Mouse (Mus musculus) cerebellum, adult 2 months (tissue): ENCODE measurements around the gene Cacng8. TPM values are rescaled to one million over a fixed set of nuclear protein-coding genes. Genes with fewer than 3 reads are reported as not detected.
A peak's percentile ranks its signal among the peaks of the same experiment; 100 is the strongest.

ENCODE experiments used
- DNase-seq, 2 experiments: peaks; one replicate each; pipeline ENCODE4 v3.0.0; 2021
- H3K27ac ChIP-seq: fragments of 200-500 bp; 2 replicates; pipeline ENCODE4 v1.5.1; 2012; ENCODE audit warnings: low read length, control low read depth, inconsistent platforms; ENCODE audit not compliant: insufficient read depth
- H3K27me3 ChIP-seq: fragments of 200-500 bp; 2 replicates; pipeline ENCODE4 v1.6.1; 2012; ENCODE audit warnings: inconsistent platforms, mild to moderate bottlenecking, low read length, moderate library complexity; ENCODE audit not compliant: control insufficient read depth, insufficient read depth
- H3K4me1 ChIP-seq: fragments of 200-500 bp; 2 replicates; pipeline ENCODE4 v1.6.1; 2011; ENCODE audit warnings: low read length; ENCODE audit not compliant: control insufficient read depth, insufficient read depth
- H3K4me3 ChIP-seq: fragments of 200-500 bp; replicated peaks from 2 replicates; pipeline ENCODE3; 2011; ENCODE audit warnings: mild to moderate bottlenecking, low read depth, low read length, control low read depth; ENCODE audit not compliant: insufficient read depth
- CTCF ChIP-seq: fragments of 200-500 bp; IDR thresholded peaks from 2 replicates; pipeline ENCODE4 v1.5.1; 2011; ENCODE audit warnings: low read depth, mild to moderate bottlenecking, control low read depth, low read length, moderate library complexity, borderline replicate concordance; ENCODE audit not compliant: insufficient read depth
- POLR2A ChIP-seq: fragments of 200-500 bp; IDR thresholded peaks from 2 replicates; pipeline ENCODE4 v1.6.1; 2011; ENCODE audit warnings: low read length, control low read depth, borderline replicate concordance; ENCODE audit not compliant: insufficient read depth
- WGBS: fragments of 180-500 bp; shearing (Covaris S2); methylation state at CpG from one replicate; pipeline ENCODE4 v1.1.7; 2018; 5-methylcytosine and 5-hydroxymethylcytosine counted together
- polyA plus RNA-seq: library from polyadenylated mRNA; depleted of rRNA; stranded (reverse); fragments of >200 nt; gene quantifications from 2 replicates; pipeline ENCODE4 v1.2.3, GENCODE M21; 2012; rRNA removed

Cacng8 gene
- polyA plus RNA-seq, result 16.6 and 20.6 TPM in 2 replicates

DNA sequence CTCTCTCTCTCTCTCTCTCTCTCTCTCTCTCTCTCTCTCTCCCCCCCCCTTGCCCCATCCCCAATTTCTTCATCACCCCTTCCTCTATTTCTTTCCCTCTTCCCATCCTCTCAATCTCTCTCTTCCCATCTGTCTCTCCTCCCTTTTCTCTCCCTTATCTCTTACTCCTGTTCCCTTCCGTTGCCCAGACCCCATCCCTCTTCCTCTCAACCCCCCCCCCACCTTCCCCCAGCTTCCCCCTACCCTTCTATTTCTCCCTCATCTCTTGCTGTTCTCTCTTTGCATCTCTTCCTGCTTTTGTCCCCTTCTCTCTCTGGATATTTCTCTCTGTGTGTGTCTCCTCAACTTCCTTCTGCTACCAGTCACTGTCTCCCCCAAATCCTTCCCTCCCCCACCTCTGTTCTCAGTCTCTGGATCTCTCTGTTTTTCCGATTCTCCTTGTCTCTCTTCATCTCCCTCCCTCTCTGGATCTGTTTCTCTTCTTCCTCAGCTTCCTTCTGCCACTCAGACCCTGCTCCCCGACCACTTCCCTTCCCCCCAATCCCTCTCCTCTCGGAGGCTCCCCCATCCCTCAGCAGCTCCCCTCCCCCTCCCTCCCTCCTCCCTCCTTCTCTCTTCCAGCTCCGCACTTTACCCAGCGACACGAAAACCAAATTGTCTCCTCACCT, at the start of gene Cacng8:
TSS of gene Cacng8 (plus strand) at position 271 of the 668 bp plus-strand sequence.
- H3K4me1 ChIP-seq, result peaks cover 3% of the 10 kb centered on the region; the same call in 1 of the 2 replicates

DNA sequence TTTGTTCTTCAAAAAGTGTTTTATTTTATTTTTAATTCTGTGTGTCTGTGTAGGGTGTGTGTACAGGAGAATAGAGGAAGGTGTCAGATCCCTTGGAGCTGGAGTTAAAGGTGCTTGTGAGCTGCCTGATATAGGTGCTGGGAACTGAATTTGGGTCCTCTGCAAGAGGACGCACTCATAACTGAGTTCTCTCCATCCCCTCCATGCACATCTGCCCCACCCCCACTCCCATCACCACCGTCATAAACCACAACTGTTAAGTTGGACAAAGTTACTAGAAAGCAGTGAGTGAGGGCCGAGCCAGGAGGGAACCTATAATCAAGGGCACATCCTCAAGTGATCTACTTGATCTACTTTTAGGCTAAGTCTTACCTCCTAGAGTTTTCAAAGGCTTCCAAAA, 46.6 kb upstream of the Cacng8 start:
- no peak overlapping the region for H3K4me3 ChIP-seq
- H3K27ac ChIP-seq, result no peak overlapping the region
- 89% methylated on average over 3 of the region's 3 CpGs for WGBS
- H3K4me1 ChIP-seq, result no peaks in the 10 kb centered on the region
- no peaks in the 10 kb centered on the region for H3K27me3 ChIP-seq
- TF ChIP-seq POLR2A (no peak), CTCF (no peak)
- no peak for DNase-seq

More for the DNA sequence above, at the start of gene Cacng8:
- H3K27ac ChIP-seq, result no peak within 1 kb of the TSS; the same call in 1 of the 2 replicates
- WGBS, result under 1% methylated on average over 7 of the region's 7 CpGs
- peak within 1 kb of the TSS; percentile 90 for H3K4me3 ChIP-seq
- peak in 1 of 2 experiments; percentile 35 for DNase-seq
- TF ChIP-seq CTCF, result no peak
- no peak for TF ChIP-seq POLR2A
- H3K27me3 ChIP-seq, result no peaks in the 10 kb centered on the region

DNA sequence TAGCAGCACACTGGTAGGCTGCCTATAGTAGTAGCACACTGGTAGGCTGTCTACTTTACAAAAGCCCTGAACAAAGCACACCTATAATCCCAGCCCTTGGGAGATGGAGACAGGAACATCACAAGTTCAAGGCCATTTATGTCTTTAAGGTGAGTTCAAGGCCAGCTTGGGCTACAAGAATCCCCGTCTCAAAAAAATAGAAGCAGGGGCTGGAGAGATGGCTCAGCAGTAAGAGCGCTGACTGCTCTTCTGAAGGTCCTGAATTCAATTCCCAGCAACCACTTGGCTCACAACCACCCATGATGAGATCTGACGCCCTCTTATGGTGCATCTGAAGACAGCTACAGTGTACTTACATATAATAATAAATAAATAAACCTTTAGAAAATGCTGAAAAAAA, 45.2 kb upstream of the Cacng8 start:
- Histone ChIP-seq H3K27ac (no peak overlapping the region), H3K4me3 (no peak overlapping the region), H3K27me3 (no peaks in the 10 kb centered on the region), H3K4me1 (no peaks in the 10 kb centered on the region)
- WGBS, result 95% methylated on average over 3 of the region's 3 CpGs
- TF ChIP-seq CTCF (no peak), POLR2A (no peak)
- no peak for DNase-seq

DNA sequence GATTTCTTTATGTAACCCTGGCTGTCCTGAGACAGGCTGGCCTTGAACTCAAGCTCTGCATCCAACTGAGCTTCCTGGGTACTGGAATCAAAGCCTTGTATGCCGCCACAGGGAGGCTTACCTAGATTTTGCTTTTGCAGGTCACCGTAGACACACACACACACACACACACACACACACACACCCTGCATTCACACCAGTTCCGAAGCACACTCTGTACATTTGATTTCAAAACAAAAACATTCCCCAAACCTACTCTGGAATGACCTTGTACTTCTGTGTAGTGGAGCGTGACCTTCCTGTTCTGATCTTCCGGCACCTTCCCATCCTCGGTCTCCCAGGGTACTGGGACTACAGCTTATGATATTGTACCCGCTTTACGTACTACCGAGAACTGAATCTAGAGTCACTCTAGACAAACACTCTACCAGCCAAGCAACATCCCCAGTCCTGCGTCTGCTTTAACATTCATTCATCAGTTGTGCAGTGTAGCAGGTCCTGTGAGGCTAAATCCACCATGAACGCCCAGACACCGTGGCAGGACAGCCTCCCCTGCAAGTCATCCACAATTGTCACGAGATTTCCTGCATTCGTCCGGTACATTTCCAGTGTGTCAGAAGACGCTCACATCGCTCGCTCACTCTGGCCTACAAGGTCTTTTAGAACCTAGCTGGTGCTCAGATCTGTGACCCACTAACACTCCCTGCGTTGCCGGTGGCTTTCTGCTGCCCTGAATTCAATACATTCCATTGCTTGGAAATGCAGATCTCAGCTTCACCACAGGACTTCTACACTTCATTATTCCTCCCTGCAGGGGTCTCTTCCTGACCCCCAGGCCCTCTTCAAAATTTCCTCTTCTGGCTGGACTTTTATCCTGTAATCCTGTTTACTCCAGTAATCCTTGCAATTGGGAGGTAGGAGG, 42.9 kb upstream of the Cacng8 start:
- peak in 1 of 2 experiments; percentile 37 for DNase-seq
- TF ChIP-seq POLR2A, result no peak
- no peak for TF ChIP-seq CTCF
- Histone ChIP-seq H3K4me3 (no peak overlapping the region), H3K27me3 (no peaks in the 10 kb centered on the region), H3K27ac (0 out of 2 replicates have a peak overlapping the region, but pooled peaks have one; percentile 4), H3K4me1 (no peaks in the 10 kb centered on the region)
- WGBS, result 41% methylated on average over 20 of the region's 20 CpGs

DNA sequence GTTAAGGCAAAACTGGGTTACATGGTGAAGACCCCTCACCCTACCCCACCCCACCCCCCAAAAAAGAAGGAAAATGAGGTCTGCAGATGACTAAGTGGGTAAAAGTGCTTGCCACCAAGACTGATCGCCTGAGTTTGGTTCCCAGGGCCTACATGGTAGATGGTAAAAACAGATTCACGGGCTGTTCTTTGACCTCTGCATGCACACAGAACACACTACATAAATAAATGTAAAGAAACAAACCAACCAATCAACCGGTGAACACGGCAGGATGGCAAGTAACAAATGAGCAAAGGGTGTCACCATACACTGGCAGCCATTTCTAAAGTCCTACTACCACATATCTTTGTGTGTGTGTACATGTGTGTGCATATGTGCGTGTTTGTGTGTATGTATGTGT, 42.2 kb upstream of the Cacng8 start:
- no peaks in the 10 kb centered on the region for H3K4me1 ChIP-seq
- no peak for DNase-seq
- WGBS, result 67% methylated on average over 5 of the region's 5 CpGs
- TF ChIP-seq CTCF (no peak), POLR2A (no peak)
- no peaks in the 10 kb centered on the region for H3K27me3 ChIP-seq
- H3K4me3 ChIP-seq, result no peak overlapping the region
- H3K27ac ChIP-seq, result no peak overlapping the region

DNA sequence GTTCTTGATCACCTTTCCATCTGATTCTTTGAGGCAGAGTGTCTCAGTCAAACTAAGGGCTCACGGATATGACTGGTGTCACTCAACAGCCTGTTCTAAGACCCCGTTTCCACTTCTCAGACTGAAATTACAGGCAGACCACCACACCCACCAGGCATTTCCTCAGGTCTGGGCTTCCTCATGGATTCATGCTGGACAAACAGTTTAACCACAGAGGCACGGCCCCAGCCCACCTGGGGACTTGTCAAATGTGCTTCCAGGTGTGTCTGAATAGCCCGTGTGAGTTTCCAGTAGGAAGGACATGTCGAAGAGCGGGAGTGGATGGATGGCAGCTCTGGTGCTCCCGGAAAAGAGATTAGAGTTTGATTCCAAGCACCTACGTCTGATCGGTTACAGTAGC, 40.7 kb upstream of the Cacng8 start:
- WGBS, result 88% methylated on average over 9 of the region's 9 CpGs
- TF ChIP-seq POLR2A (no peak), CTCF (no peak)
- H3K27me3 ChIP-seq, result no peaks in the 10 kb centered on the region
- no peak overlapping the region for H3K27ac ChIP-seq
- no peak overlapping the region for H3K4me3 ChIP-seq
- no peak for DNase-seq
- H3K4me1 ChIP-seq, result no peaks in the 10 kb centered on the region

DNA sequence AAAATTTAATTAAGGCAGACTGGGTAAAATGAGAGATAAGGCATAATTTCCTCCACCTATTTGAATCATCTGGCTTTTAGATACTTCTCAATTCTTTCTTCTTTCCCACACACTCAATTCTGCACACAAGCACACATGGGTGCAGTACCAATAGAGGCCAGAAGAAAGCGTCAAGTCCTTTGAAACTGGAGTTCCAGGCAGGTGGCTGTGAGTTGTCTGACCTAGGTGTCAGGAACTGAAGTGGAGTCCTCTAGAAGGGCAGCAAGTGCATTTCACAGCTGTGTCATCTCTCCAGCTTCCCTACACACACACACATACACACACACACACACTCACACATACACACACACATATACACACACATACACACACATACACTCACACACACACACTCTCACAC, 38.9 kb upstream of the Cacng8 start:
- WGBS, result 85% methylated on average over 1 of the region's 1 CpGs

More for the DNA sequence above, 38.9 kb upstream of the Cacng8 start:
- Histone ChIP-seq H3K4me1 (no peaks in the 10 kb centered on the region), H3K27ac (no peak overlapping the region), H3K27me3 (no peaks in the 10 kb centered on the region), H3K4me3 (no peak overlapping the region)
- no peak for TF ChIP-seq POLR2A
- TF ChIP-seq CTCF, result no peak
- no peak for DNase-seq
